ENCODE assay signal across 8 mouse cellular contexts in the genomic region with DNA sequence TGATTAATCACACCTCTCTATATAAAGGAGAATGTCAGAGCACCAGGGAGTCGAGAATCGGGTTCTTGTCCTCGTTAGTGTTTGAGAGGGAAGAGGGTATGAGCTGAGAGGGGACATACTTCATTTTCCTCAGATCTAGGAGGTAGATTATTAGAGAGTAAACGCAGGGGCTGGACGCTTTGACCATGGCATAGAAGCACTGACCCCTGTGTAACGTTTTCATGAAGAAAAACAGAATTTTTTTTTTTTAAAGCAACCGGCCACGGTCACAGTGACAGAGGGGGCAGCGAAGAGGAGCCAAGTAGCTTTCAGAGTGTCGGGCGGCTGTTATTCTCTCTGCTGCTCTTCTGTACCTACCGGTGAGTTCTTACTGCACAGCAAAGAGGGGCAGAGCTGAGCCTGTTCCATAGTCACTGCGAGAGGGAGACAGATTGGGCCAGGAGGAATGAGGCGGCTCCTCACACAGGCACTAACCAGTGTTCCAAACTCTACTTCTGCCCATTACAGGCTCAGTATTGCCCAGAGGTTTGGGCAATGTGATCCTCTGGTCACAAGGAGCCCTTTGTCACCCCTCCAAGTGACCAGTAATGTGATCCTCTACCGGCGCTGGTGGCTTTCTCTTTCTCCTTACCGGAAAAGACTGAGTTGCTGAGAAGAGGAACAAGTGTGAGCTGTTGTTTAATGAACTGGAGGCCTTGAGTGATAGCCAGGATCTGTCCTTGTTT. TPM values are rescaled to one million over a fixed set of nuclear protein-coding genes. Genes with fewer than 3 reads are reported as not detected.
DNase-seq lines count a peak whose midpoint lies in the region; ATAC-seq and TF ChIP-seq lines count a peak whose summit lies in the region.

No protein-coding gene starts in this region.

- 5% methylated on average over 17 of the region's 17 CpGs for WGBS in embryonic facial prominence, embryonic 15.5 days
- 9% methylated on average over 17 of the region's 17 CpGs for WGBS in heart, embryonic 15.5 days
- 8% methylated on average over 17 of the region's 17 CpGs for whole genome bisulfite sequencing in lung, embryonic 14.5 days
- 8% methylated on average over 17 of the region's 17 CpGs for WGBS in neural tube, embryonic 13.5 days

- no peaks in the 10 kb centered on the region for H3K27me3 ChIP-seq in embryonic facial prominence, embryonic 15.5 days
- no peaks in the 10 kb centered on the region for H3K27me3 ChIP-seq in heart, embryonic 15.5 days
- no peaks in the 10 kb centered on the region for H3K27me3 ChIP-seq in lung, embryonic 14.5 days (ENCODE audit: insufficient read depth, low read length)
- H3K27me3 ChIP-seq in neural tube, embryonic 13.5 days, result peaks cover 21% of the 10 kb centered on the region

- H3K4me3 ChIP-seq in embryonic facial prominence, embryonic 15.5 days (replicated peaks), result peak overlapping the region; percentile 51
- peak overlapping the region; percentile 52 for H3K4me3 ChIP-seq in heart, embryonic 15.5 days
- H3K4me3 ChIP-seq in lung, embryonic 14.5 days (ENCODE audit: low read depth, low read length), result peak overlapping the region; percentile 46
- H3K4me3 ChIP-seq in neural tube, embryonic 13.5 days, result peak overlapping the region; percentile 44

- peaks cover 11% of the 10 kb centered on the region; the same call in 1 of the 2 replicates for H3K4me1 ChIP-seq in embryonic facial prominence, embryonic 15.5 days
- H3K4me1 ChIP-seq in heart, embryonic 15.5 days (replicated peaks), result peaks cover 36% of the 10 kb centered on the region
- 0 out of 2 replicates have a peak, but pooled peaks cover 10% of the 10 kb centered on the region for H3K4me1 ChIP-seq in lung, embryonic 14.5 days (ENCODE audit: insufficient read depth)
- H3K4me1 ChIP-seq in neural tube, embryonic 13.5 days (replicated peaks), result peaks cover 16% of the 10 kb centered on the region

- H3K4me2 ChIP-seq in embryonic facial prominence, embryonic 15.5 days (replicated peaks), result peak overlapping the region; percentile 53
- peak overlapping the region; percentile 79 for H3K4me2 ChIP-seq in heart, embryonic 15.5 days
- H3K4me2 ChIP-seq in lung, embryonic 14.5 days, result peak overlapping the region; percentile 73
- peak overlapping the region; percentile 74 for H3K4me2 ChIP-seq in neural tube, embryonic 13.5 days

- H3K9ac ChIP-seq in embryonic facial prominence, embryonic 15.5 days, result peak overlapping the region; percentile 16; the same call in 1 of the 2 replicates
- H3K9ac ChIP-seq in heart, embryonic 15.5 days, result peak overlapping the region; percentile 45
- H3K9ac ChIP-seq in lung, embryonic 14.5 days, result peak overlapping the region; percentile 69
- peak overlapping the region; percentile 68 for H3K9ac ChIP-seq in neural tube, embryonic 13.5 days

- H3K9me3 ChIP-seq in embryonic facial prominence, embryonic 15.5 days (replicated peaks), result no peaks in the 10 kb centered on the region
- no peaks in the 10 kb centered on the region for H3K9me3 ChIP-seq in heart, embryonic 15.5 days (replicated peaks)
- H3K9me3 ChIP-seq in lung, embryonic 14.5 days (ENCODE audit: low read depth, low read length), result no peaks in the 10 kb centered on the region
- H3K9me3 ChIP-seq in neural tube, embryonic 13.5 days, result no peaks in the 10 kb centered on the region

- 0 out of 2 replicates have a peak overlapping the region, but pooled peaks have one; percentile 63 for H3K27ac ChIP-seq in embryonic facial prominence, embryonic 15.5 days (replicated peaks)
- peak overlapping the region; percentile 71 for H3K27ac ChIP-seq in heart, embryonic 15.5 days
- H3K27ac ChIP-seq in lung, embryonic 14.5 days (ENCODE audit: low read depth), result peak overlapping the region; percentile 59
- H3K27ac ChIP-seq in neural tube, embryonic 13.5 days (replicated peaks), result no peak overlapping the region; the same call in 1 of the 2 replicates

- peak; percentile 12 for ATAC-seq in CD4-positive, CD25-positive, alpha-beta regulatory T cell, adult 4 months
- ATAC-seq in embryonic facial prominence, embryonic 15.5 days (ENCODE audit: insufficient number of reproducible peaks, low FRiP score, low TSS enrichment, low read depth), result no peak
- ATAC-seq in heart, embryonic 15.5 days (replicated peaks; ENCODE audit: insufficient number of reproducible peaks, insufficient read depth, low FRiP score, low read depth), result no peak
- ATAC-seq in lung, embryonic 14.5 days (ENCODE audit: insufficient read depth), result 0 out of 2 replicates have a peak, but pooled peaks have one; percentile 18
- no peak for ATAC-seq in neural tube, embryonic 13.5 days (ENCODE audit: low read depth)
- no peak for ATAC-seq in inflammation-experienced regulatory T-cells, adult 6 months

- TF ChIP-seq CTCF in lung, embryonic 14.5 days (IDR thresholded peaks at IDR 0.05; ENCODE audit: low read depth), result 0 out of 2 replicates have a peak, but pooled peaks have one; percentile 1

- H3K36me3 ChIP-seq in embryonic facial prominence, embryonic 15.5 days, result no peaks in the 10 kb centered on the region
- H3K36me3 ChIP-seq in heart, embryonic 15.5 days, result no peaks in the 10 kb centered on the region
- H3K36me3 ChIP-seq in lung, embryonic 14.5 days (ENCODE audit: insufficient read depth), result no peaks in the 10 kb centered on the region
- H3K36me3 ChIP-seq in neural tube, embryonic 13.5 days, result no peaks in the 10 kb centered on the region

- DNase-seq in NIH3T3 (ENCODE audit: low read depth), result peak; percentile 65
- DNase-seq in kidney, postnatal 10 days, result peak; percentile 49
- peak; percentile 33 for DNase-seq in lung, embryonic 14.5 days

RNA-seq across cellular contexts. Expression of gene Irgm1, which starts 0.5 kb away (rescaled TPM):
- polyA plus RNA-seq in CD4-positive, CD25-positive, alpha-beta regulatory T cell, adult 4 months (2017; shearing (Covaris generic)), result 100 to 1,000 TPM; 189 to 229 TPM
- 8.3 and 8.8 TPM in 2 replicates for polyA plus RNA-seq in embryonic facial prominence, embryonic 15.5 days (2015; fragmentation: Nextera tagmentation; extraction: Ambion mirVana)
- 8.9 and 13.6 TPM in 2 replicates for polyA plus RNA-seq in heart, embryonic 15.5 days (2015; fragmentation: Nextera tagmentation; extraction: Ambion mirVana)
- 6.7 and 7.6 TPM in 2 replicates for polyA plus RNA-seq in lung, embryonic 14.5 days (2014; fragmentation: Nextera tagmentation; extraction: Ambion mirVana)
- 3.2 TPM in 2 replicates for polyA plus RNA-seq in neural tube, embryonic 13.5 days (2015; fragmentation: Nextera tagmentation; extraction: Ambion mirVana)
- 100 to 1,000 TPM; 172 to 210 (median 188) TPM for polyA plus RNA-seq in inflammation-experienced regulatory T-cells, adult 6 months (2017; shearing (Covaris generic))

RNA-seq across cellular contexts. Expression of gene Gm5431, which starts 30.0 kb away (rescaled TPM):
- 1 to 10 TPM in 1 of 2 experiments, under 1 TPM in 1; 0.39 to 1.1 TPM for polyA plus RNA-seq in CD4-positive, CD25-positive, alpha-beta regulatory T cell, adult 4 months (2017; shearing (Covaris generic))
- polyA plus RNA-seq in embryonic facial prominence, embryonic 15.5 days (2015; fragmentation: Nextera tagmentation; extraction: Ambion mirVana), result 0.20 and 0.49 TPM in 2 replicates
- polyA plus RNA-seq in heart, embryonic 15.5 days (2015; fragmentation: Nextera tagmentation; extraction: Ambion mirVana), result 0.25 and 0.30 TPM in 2 replicates
- polyA plus RNA-seq in lung, embryonic 14.5 days (2014; fragmentation: Nextera tagmentation; extraction: Ambion mirVana), result 0.17 and 0.20 TPM in 2 replicates
- 0.18 and 0.34 TPM in 2 replicates for polyA plus RNA-seq in neural tube, embryonic 13.5 days (2015; fragmentation: Nextera tagmentation; extraction: Ambion mirVana)
- polyA plus RNA-seq in inflammation-experienced regulatory T-cells, adult 6 months (2017; shearing (Covaris generic)), result under 1 TPM; 0.22 to 0.59 (median 0.56) TPM

RNA-seq across cellular contexts. Expression of gene Gm12184, which starts 45.5 kb away (rescaled TPM):
- 1 to 10 TPM in 1 of 2 experiments, under 1 TPM in 1; 0.92 to 4.1 TPM for polyA plus RNA-seq in CD4-positive, CD25-positive, alpha-beta regulatory T cell, adult 4 months (2017; shearing (Covaris generic))
- polyA plus RNA-seq in embryonic facial prominence, embryonic 15.5 days (2015; fragmentation: Nextera tagmentation; extraction: Ambion mirVana), result 2.3 and 4.9 TPM in 2 replicates
- polyA plus RNA-seq in heart, embryonic 15.5 days (2015; fragmentation: Nextera tagmentation; extraction: Ambion mirVana), result 3.2 and 3.7 TPM in 2 replicates
- polyA plus RNA-seq in lung, embryonic 14.5 days (2014; fragmentation: Nextera tagmentation; extraction: Ambion mirVana), result 11.3 and 11.8 TPM in 2 replicates
- polyA plus RNA-seq in neural tube, embryonic 13.5 days (2015; fragmentation: Nextera tagmentation; extraction: Ambion mirVana), result 3.2 and 4.3 TPM in 2 replicates
- 1 to 10 TPM; 1.3 to 2.8 (median 2.5) TPM for polyA plus RNA-seq in inflammation-experienced regulatory T-cells, adult 6 months (2017; shearing (Covaris generic))

RNA-seq across cellular contexts. Expression of gene Trim7, which starts 46.0 kb away (rescaled TPM):
- 1 to 10 TPM in 1 of 2 experiments, under 1 TPM in 1; 0.77 to 2.1 TPM for polyA plus RNA-seq in CD4-positive, CD25-positive, alpha-beta regulatory T cell, adult 4 months (2017; shearing (Covaris generic))
- 5.4 and 5.8 TPM in 2 replicates for polyA plus RNA-seq in embryonic facial prominence, embryonic 15.5 days (2015; fragmentation: Nextera tagmentation; extraction: Ambion mirVana)
- polyA plus RNA-seq in heart, embryonic 15.5 days (2015; fragmentation: Nextera tagmentation; extraction: Ambion mirVana), result 0.75 and 0.84 TPM in 2 replicates
- 0.55 and 1.4 TPM in 2 replicates for polyA plus RNA-seq in lung, embryonic 14.5 days (2014; fragmentation: Nextera tagmentation; extraction: Ambion mirVana)
- 1.2 TPM in 2 replicates for polyA plus RNA-seq in neural tube, embryonic 13.5 days (2015; fragmentation: Nextera tagmentation; extraction: Ambion mirVana)
- polyA plus RNA-seq in inflammation-experienced regulatory T-cells, adult 6 months (2017; shearing (Covaris generic)), result 1 to 10 TPM in 2 of 3 experiments, under 1 TPM in 1; 0.58 to 2.1 (median 1.1) TPM

RNA-seq across cellular contexts. Expression of gene Trim41, which starts 54.8 kb away (rescaled TPM):
- polyA plus RNA-seq in CD4-positive, CD25-positive, alpha-beta regulatory T cell, adult 4 months (2017; shearing (Covaris generic)), result 1 to 10 TPM; 2.0 to 3.7 TPM
- 7.5 and 8.1 TPM in 2 replicates for polyA plus RNA-seq in embryonic facial prominence, embryonic 15.5 days (2015; fragmentation: Nextera tagmentation; extraction: Ambion mirVana)
- polyA plus RNA-seq in heart, embryonic 15.5 days (2015; fragmentation: Nextera tagmentation; extraction: Ambion mirVana), result 4.3 TPM in 2 replicates
- 4.5 and 4.6 TPM in 2 replicates for polyA plus RNA-seq in lung, embryonic 14.5 days (2014; fragmentation: Nextera tagmentation; extraction: Ambion mirVana)
- polyA plus RNA-seq in neural tube, embryonic 13.5 days (2015; fragmentation: Nextera tagmentation; extraction: Ambion mirVana), result 6.2 and 6.9 TPM in 2 replicates
- 1 to 10 TPM; 2.5 to 4.6 (median 3.3) TPM for polyA plus RNA-seq in inflammation-experienced regulatory T-cells, adult 6 months (2017; shearing (Covaris generic))

Comparison
In these comparisons a context has a peak if more than half of its experiments do, and no peak if none do; other contexts are left out.
1. ATAC-seq: peak in CD4-positive, CD25-positive, alpha-beta regulatory T cell, adult 4 months (single experiment) and lung, embryonic 14.5 days (single experiment); none in embryonic facial prominence, embryonic 15.5 days (single experiment), heart, embryonic 15.5 days (single experiment), neural tube, embryonic 13.5 days (single experiment) and inflammation-experienced regulatory T-cells, adult 6 months (single experiment).
2. H3K9ac ChIP-seq: peak in every context shown above with its lines; median percentile 69 in lung, embryonic 14.5 days; 68 in neural tube, embryonic 13.5 days; 45 in heart, embryonic 15.5 days; 16 in embryonic facial prominence, embryonic 15.5 days.
3. RNA of gene Irgm1, which starts 0.5 kb away (polyA plus RNA-seq): 189 to 229 TPM in CD4-positive, CD25-positive, alpha-beta regulatory T cell, adult 4 months and 172 to 210 TPM in inflammation-experienced regulatory T-cells, adult 6 months; 8.9 to 13.6 TPM in heart, embryonic 15.5 days, 8.3 to 8.8 TPM in embryonic facial prominence, embryonic 15.5 days, 6.7 to 7.6 TPM in lung, embryonic 14.5 days and 3.2 TPM in neural tube, embryonic 13.5 days; every median in the first group is over 10 times any median in the second.
4. Peak in every context shown above with its lines, with median percentiles within 50 percentile points of each other: DNase-seq, H3K4me2 ChIP-seq and H3K4me3 ChIP-seq.